13 mouse cellular contexts compared by ENCODE assay signal in the genomic region with DNA sequence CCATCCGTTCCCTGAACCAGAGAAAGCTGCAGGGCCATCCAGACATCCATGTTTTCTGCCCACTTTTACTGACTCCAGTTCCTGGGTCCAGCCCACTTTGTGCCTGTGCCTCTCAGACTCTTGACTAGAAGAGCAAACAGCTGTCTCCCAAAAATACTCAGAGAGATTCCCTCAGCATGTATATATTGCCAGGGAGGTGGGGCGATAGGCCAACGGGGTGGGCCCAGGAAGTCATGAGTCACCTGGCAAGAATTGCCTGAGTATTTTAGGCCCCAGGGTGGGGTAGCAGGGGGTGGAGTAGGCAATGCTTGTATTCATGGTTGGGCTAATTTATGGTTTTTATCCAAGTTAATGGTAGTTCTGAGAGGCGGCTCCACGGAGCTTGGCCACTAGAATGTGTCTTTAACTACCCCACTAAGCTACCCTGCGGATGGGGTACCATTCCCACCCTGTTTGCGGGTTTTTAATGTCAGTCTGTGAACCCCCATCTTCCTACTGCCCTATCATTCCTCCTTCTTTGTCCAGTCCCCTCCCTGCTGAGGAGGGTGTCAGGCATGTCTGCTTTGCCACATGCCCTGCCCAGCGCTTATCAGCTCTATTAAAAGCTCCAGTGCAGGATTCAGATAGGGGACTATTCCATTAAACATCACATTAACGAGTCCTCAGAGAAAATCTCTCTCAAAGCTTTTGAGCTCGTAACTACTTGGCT. TPM values are rescaled to one million over a fixed set of nuclear protein-coding genes. Genes with fewer than 3 reads are reported as not detected.
DNase-seq lines count a peak whose midpoint lies in the region; ATAC-seq and TF ChIP-seq lines count a peak whose summit lies in the region.
"Had no signal": no experiment of that assay in that cellular context is flagged by ENCODE, and none has a peak within 500 bp of the region (broad histone marks: within the 10 kb centered on the region; RNA-seq: fewer than 3 reads in every experiment).

No protein-coding gene starts in this region.

- peak overlapping the region; percentile 84 for H3K27ac ChIP-seq in heart, adult 2 months
- no peak overlapping the region for H3K27ac ChIP-seq in limb, embryonic 14.5 days (replicated peaks; ENCODE audit: low read depth, low read length)
- H3K27ac ChIP-seq in thymus, adult 2 months (ENCODE audit: control insufficient read depth, insufficient read depth, low read length): no peak overlapping the region
- H3K27ac ChIP-seq: left cerebral cortex, adult 2 months; midbrain, embryonic 12.5 days had no signal

- peaks cover 9% of the 10 kb centered on the region for H3K4me1 ChIP-seq in heart, adult 2 months (ENCODE audit: control insufficient read depth, insufficient read depth, low read length)
- H3K4me1 ChIP-seq in limb, embryonic 14.5 days (ENCODE audit: control insufficient read depth, insufficient read depth, low read length): peaks cover 3% of the 10 kb centered on the region; the same call in 1 of the 2 replicates
- no peaks in the 10 kb centered on the region for H3K4me1 ChIP-seq in thymus, adult 2 months (replicated peaks; ENCODE audit: control insufficient read depth, insufficient read depth, low read length)

- TF ChIP-seq EP300 in heart, adult 2 months (IDR thresholded peaks at IDR 0.05; ENCODE audit: insufficient read depth, low read depth, low read length): 0 out of 2 replicates have a peak, but pooled peaks have one; percentile 30

- intact Hi-C loops in heart, adult 2 months (cut with DNase I): no loop called here

- no peak for TF ChIP-seq CTCF in heart, adult 2 months (IDR thresholded peaks at IDR 0.05)
- TF ChIP-seq CTCF in thymus, adult 2 months (IDR thresholded peaks at IDR 0.05; ENCODE audit: borderline replicate concordance, control insufficient read depth, extremely low read depth, insufficient read depth, low read length, poor library complexity): no peak

- no peaks in the 10 kb centered on the region for H3K79me2 ChIP-seq in heart, adult 2 months (replicated peaks; ENCODE audit: control insufficient read depth, insufficient read depth, low read length)

- no peak overlapping the region for H3K4me3 ChIP-seq in heart, adult 2 months
- no peak overlapping the region for H3K4me3 ChIP-seq in limb, embryonic 14.5 days (replicated peaks; ENCODE audit: low read length)
- no peak overlapping the region for H3K4me3 ChIP-seq in thymus, adult 2 months (ENCODE audit: control insufficient read depth, insufficient read depth, low read length)
- H3K4me3 ChIP-seq: left cerebral cortex, adult 2 months; midbrain, embryonic 12.5 days had no signal

- no peak for TF ChIP-seq POLR2A in heart, adult 2 months (IDR thresholded peaks at IDR 0.05; ENCODE audit: insufficient read depth, low read depth, low read length)
- no peak for TF ChIP-seq POLR2A in limb, embryonic 14.5 days (IDR thresholded peaks at IDR 0.05; ENCODE audit: borderline replicate concordance, extremely low read depth, insufficient read depth, insufficient read length)
- TF ChIP-seq POLR2A in thymus, adult 2 months (IDR thresholded peaks at IDR 0.05; ENCODE audit: control insufficient read depth, extremely low read depth, insufficient read depth, low read length, poor library complexity): no peak

- no peak overlapping the region for H3K4me2 ChIP-seq in limb, embryonic 14.5 days (replicated peaks; ENCODE audit: low read depth, low read length, severe bottlenecking)
- H3K4me2 ChIP-seq: midbrain, embryonic 12.5 days had no signal

- H3K9ac ChIP-seq in heart, adult 2 months (ENCODE audit: low read depth, low read length): no peak overlapping the region
- no peak overlapping the region for H3K9ac ChIP-seq in limb, embryonic 14.5 days (ENCODE audit: low read depth, low read length, severe bottlenecking)
- H3K9ac ChIP-seq: midbrain, embryonic 12.5 days had no signal

- 45% methylated on average over 10 of the region's 10 CpGs for WGBS in heart, adult 2 months
- 63% methylated on average over 10 of the region's 10 CpGs for WGBS in limb, embryonic 14.5 days
- WGBS in thymus, adult 2 months: 91% methylated on average over 10 of the region's 10 CpGs

- DNase-seq in urinary bladder, adult 18-20 months (ENCODE audit: low spot score in 2 of 2): peak; percentile 14 to 52
- no peak for DNase-seq in urinary bladder, adult 2 months (ENCODE audit: low spot score)
- DNase-seq in heart, adult 2 months: peak; percentile 61 to 70
- peak; percentile 56 for DNase-seq in limb, embryonic 14.5 days (ENCODE audit: low spot score)
- DNase-seq in spleen, postnatal 4 days (ENCODE audit: low spot score in 2 of 2): no peak
- DNase-seq in thymus, adult 2 months: no peak
- DNase-seq in retina, postnatal 1 day: no peak
- DNase-seq: adrenal gland, postnatal 10 days; cerebellum, adult 9-11 months; kidney, adult 11 months had no signal

- no peaks in the 10 kb centered on the region for H3K27me3 ChIP-seq in heart, adult 2 months (ENCODE audit: control insufficient read depth, insufficient read depth, low read length)
- no peaks in the 10 kb centered on the region for H3K27me3 ChIP-seq in limb, embryonic 14.5 days (ENCODE audit: control insufficient read depth, insufficient read depth, low read length)
- no peaks in the 10 kb centered on the region for H3K27me3 ChIP-seq in thymus, adult 2 months (ENCODE audit: control insufficient read depth, insufficient read depth, low read length)

- no peaks in the 10 kb centered on the region for H3K36me3 ChIP-seq in heart, adult 2 months (ENCODE audit: control insufficient read depth, insufficient read depth, low read length)
- no peaks in the 10 kb centered on the region for H3K36me3 ChIP-seq in limb, embryonic 14.5 days (ENCODE audit: control insufficient read depth, insufficient read depth, low read length)
- H3K36me3 ChIP-seq in thymus, adult 2 months (ENCODE audit: control insufficient read depth, insufficient read depth, low read length): no peaks in the 10 kb centered on the region
- H3K36me3 ChIP-seq: midbrain, embryonic 12.5 days had no signal

- H3K9me3 ChIP-seq in limb, embryonic 14.5 days (ENCODE audit: control insufficient read depth, low read length): no peaks in the 10 kb centered on the region
- H3K9me3 ChIP-seq: midbrain, embryonic 12.5 days had no signal

- peak; percentile 76 for ATAC-seq in limb, embryonic 14.5 days (ENCODE audit: low FRiP score, low read depth)
- ATAC-seq in erythroid progenitor cell, adult 5-6 weeks (replicated peaks; ENCODE audit: low FRiP score, poor library complexity, severe bottlenecking): no peak

RNA-seq across cellular contexts. Expression of a gene that starts 59.0 kb away (rescaled TPM):
- polyA plus RNA-seq in urinary bladder, adult 2 months (2012; rRNA removed): 74.0 and 86.9 TPM in 2 replicates
- 100 to 1,000 TPM; 469 to 514 TPM for total RNA-seq in heart, adult 2 months (2021)
- 342 and 549 TPM in 2 replicates for polyA plus RNA-seq in heart, adult 2 months (2012; rRNA removed)
- polyA plus RNA-seq in limb, embryonic 14.5 days (2012; rRNA removed): 164 and 197 TPM in 2 replicates
- 47.4 and 52.7 TPM in 2 replicates for polyA plus RNA-seq in limb, embryonic 14.5 days (2014; fragmentation: Nextera tagmentation; extraction: Ambion mirVana)
- 182 and 203 TPM in 2 replicates for polyA plus RNA-seq in thymus, adult 2 months (2012; rRNA removed)
- 154 and 211 TPM in 2 replicates for total RNA-seq in erythroid progenitor cell, adult 5-6 weeks (2015; ENCODE audit: low replicate concordance)
- total RNA-seq in erythroid progenitor cell, adult 5-6 weeks (2017; ENCODE audit: low replicate concordance): 86.4 and 91.0 TPM in 2 replicates

Comparison
In these comparisons a context has a peak if more than half of its experiments do, and no peak if none do; other contexts are left out.
1. DNase-seq: peak in urinary bladder, adult 18-20 months (2 of 2), heart, adult 2 months (2 of 2) and limb, embryonic 14.5 days (single experiment); none in urinary bladder, adult 2 months (single experiment), spleen, postnatal 4 days (0 of 2), thymus, adult 2 months (single experiment) and retina, postnatal 1 day (single experiment).